Mouse (Mus musculus) adrenal gland, adult (tissue): ENCODE data around the gene Hrg.
"Not testable (repeated sequence)": the region's sequence is repeated elsewhere in the genome, so short reads cannot be mapped to it uniquely, and the experiment has no call there.

ENCODE experiments used
- DNase-seq, 2 experiments: peaks; one replicate each; pipeline ENCODE4 v3.0.0; 2022 to 2023; ENCODE audit warnings: low spot score in 1 of 2; ENCODE audit not compliant: inconsistent age in 2 of 2

The Hrg gene

DNA sequence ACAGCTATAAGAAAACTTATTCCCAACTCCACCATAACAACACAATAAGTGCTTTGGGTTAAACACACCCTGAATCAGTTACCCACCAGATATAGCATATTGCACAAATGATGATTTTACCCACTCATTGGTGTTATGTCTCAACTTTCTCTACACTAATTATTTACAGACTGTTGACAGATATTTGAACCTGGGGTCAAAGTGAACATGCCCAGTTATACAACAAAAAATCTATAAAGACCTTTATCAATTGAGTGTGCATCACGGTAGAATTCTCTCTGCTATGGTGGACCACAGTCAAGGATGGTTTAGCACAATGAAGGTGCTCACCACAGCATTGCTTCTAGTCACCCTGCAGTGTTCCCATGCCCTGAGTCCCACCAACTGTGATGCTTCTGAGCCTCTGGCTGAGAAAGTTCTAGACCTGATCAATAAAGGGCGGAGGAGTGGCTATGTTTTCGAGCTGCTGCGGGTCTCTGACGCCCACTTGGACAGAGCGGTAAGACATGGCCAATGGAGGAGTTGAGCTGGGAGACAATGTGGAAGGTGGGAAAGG, at the start of gene Hrg:
TSS of gene Hrg (plus strand) at position 233 of the 556 bp plus-strand sequence.
- DNase-seq = no peak

DNA sequence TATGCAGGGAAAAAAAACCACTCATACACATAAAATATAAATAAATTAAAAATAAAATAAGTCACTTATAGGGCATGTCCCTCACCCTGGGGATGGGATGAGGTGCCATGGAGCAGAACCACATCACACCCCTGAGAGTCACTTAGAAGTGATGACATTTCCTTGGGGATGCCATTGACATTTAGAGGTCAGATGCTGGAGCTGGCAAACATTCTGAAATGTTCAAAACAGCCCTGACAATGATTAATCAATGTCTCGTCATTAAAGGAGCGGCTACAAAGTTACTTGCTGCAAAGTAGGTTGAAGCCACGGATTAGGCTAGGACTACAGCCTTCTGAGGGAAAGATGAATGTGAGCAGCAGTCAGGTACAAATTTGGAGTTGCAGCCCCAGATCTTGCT, 49.5 kb upstream of the Hrg start:
- peak in 1 of 2 experiments; percentile 79 for DNase-seq

DNA sequence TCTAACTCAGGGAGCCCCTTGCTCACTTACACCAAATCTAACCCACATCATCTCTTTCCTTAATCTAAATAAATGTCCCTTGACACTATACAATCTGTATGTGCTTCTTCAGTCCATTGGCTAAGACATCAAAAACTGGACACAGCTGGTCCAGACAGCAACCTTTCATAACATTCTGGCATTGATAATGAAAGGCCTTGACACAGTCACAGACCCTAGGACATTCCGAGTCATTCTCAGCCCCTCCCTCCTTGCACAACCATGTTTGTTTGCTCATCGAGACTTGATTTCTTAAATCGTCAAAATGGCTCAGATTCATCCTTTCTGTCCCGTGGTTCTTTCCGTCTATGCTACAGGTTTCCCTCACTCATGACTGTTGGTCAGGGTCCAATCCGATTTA, 41.6 kb upstream of the Hrg start:
- DNase-seq = peak in 1 of 2 experiments; percentile 61

DNA sequence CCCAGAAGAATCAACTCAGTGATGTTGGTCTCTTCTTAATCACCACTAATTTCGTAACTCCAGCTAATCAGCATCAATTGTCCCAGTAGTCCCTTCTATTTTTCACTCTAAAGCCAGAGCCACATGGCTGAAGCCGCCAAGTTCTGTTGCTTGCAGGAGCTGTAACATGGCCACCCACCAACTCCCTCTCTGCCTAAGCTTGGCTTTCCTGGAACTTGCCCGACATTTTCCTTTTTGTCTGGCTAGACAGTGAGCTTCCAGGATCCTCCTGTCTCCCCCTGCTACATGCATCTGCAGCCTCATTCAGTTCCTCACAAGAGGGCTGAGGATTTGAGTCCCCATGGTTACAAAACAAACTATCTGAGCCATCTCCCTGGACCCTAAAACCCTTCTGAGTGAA, 38.9 kb upstream of the Hrg start:
- no peak for DNase-seq

DNA sequence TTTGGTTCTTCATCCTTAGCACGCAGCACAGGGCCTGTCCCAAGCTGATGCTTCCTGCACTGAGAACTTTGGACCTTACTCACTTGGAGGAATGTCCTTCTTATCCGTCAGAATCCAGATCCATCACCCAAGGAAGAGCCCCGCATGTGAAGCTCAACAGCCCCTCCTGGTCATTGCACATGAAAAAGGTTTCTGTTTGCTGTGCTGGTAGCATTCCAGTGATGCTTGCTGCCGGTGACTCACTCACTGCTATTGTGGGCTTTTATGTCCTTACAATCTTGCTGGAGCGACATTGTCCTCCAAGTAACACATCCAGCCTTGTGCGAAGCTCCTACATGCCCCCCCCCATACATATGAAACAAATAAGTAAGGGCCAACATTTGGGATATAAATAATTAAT, 38.0 kb upstream of the Hrg start:
- no peak for DNase-seq

DNA sequence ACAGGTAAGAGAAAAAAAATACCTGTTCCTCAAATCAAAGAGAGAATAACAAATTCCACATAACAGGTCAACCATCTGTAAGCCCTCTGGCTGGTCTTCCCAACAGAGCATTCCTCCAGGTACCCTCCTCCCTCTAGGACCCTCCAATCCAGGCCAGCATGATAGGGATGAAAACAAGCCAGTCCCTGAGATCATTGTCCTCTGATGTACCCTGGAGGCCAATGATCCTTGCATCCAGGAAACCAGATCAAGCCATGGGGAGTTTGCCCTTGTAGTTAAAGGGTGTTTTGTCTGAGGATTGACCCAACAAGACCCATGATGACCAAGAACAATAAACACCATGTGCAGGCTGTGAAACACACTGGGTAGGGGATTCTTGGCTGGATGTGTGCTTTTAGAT, 36.6 kb upstream of the Hrg start:
- no peak for DNase-seq

DNA sequence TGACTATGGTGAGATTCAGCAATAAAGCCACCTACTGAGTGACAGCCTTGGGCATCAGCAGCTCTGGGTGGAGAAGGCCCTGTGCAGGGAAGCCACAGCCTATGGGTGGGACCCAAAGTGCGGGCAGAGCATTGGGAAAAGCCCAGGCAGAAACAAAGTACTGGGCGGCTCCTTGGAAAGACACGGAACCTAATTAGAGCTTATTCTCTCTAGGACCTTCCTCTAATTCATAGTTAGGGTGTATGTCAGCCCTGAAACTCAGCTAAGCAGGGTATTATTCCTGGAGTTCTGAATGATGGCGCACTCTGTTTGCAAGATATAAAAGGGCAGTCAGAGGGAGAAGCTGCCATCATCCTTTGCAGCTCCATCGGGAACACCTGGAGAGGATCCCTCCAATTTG, 32.8 kb upstream of the Hrg start, which contains the start of gene Fetub:
TSS of gene Fetub (plus strand) at position 301 of the 400 bp plus-strand sequence.
- DNase-seq = no peak

DNA sequence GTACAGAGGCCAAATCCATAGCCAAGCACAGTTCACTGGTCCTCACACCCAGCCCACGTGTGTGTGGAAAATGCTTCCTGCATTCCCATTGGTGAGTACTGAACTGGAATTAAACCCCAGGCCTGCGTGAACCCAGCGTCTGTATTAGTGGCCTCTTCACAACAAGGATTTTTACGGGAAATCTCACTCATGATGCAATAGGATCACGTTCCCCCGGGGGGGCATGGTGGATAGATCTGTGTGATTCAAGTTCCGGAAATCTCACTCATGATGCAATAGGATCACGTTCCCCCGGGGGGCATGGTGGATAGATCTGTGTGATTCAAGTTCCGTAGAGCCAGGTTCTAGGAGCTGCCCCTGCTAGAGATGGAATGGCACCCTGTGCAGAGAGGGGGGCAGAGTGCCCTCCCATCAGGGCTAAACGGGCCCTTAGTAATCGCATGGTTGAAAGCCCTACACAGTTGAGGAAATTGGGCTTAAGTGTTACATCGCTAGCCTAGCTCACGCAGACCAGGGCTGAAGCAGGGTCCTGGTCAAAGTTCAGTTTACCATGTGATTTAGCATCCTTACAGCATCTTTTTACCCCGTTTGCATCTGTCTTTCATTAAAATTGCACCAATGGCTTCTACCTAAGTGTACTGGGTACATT, 32.1 kb upstream of the Hrg start:
- DNase-seq = no peak

DNA sequence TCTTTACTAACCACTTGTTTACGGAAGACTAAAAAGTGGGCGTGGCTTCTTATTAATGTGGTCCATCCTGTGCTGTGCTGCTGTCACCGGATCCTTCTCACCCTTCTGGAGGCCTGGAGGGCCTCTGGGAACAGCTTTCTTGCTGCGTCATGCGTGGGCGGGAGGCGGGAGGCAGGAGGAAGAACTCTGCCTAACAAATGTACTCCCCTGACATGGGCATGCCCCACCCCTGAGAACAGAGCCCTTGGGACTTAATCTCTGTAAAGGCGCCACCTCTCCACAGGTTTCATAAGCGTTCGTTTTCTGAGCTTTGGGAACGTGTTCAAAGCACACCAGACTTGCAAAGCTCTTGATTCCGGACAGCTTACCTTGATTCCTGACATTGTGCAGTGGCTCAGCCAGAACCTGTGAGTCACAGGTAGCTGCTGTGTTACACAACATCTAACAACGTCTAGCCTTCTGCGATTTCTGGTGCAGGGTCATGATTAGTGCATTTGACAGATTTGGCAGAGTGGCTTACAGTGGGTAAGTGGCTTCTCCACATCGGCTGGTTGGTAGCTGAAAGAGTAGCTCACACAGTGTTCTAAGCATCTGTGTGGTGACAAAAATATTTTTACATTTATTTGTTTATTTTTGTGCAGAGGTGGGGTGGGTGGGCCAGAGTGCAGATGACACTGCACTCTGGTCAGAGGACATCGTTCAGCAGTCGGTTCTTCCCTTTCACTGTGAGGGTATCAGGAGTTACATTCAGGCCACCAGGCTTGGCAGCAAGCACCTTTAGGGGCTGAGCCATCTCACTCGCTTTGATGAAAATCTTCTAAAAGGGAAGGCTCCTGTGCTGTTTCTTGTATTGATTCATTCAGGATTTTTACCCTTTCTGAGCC, 30.7 kb upstream of the Hrg start:
- peak; percentile 54 to 78 for DNase-seq

DNA sequence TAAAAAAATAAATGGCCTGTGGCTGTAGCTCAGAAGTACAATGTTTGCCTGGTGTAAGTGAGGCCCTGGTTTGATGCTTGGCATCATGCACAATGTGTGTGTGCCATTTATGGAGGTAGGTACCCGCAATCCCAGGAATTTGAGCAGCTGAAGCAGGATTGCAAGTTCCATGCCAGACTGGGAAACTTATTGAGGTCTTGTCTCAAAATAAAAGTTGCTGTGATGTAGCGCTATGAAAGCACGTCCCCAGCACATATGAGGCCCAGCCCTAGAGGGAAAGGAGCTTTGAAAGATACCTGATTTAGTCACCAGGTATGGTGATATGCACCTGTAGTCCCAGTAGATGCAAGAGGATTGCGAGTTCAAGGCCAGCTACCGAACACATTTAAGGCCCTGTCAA, 29.1 kb upstream of the Hrg start:
- DNase-seq = no peak

DNA sequence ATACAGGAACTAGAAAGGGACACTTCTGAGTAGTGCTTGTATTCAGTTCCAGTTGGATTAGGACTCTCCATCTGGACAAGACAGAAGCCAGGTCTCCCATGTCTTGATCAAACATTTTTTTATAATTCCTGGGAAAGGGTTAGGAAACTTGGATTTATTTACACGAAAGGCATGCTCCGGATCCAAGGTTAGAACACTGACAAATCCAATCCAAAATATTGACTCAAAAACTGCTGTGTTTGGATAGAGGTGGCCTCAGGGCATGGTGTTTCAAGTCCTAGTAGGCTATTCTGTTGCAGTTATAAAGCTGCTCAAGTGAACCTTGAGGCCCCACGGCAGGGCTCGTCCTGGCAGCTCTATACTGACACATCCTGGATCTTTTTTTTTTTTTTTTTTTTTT, 28.4 kb upstream of the Hrg start:
- DNase-seq = no peak

DNA sequence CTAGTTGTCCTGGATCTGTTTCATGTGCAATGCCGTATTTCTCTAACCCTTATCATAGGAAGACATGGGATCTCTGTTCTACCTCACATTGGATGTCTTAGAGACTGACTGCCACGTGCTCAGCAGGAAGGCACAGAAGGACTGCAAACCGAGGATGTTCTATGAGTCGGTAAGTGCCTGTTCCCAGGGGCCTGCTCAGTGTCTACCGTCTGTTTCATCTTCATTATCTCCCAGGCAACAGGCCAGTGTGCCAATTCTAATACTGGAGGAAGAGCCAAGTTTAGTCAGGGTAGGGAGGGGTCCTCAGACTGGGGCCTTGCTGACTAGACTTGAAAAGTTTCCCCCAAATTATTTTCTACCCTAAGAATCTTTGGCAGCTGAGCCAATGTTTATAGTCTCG, 21.3 kb upstream of the Hrg start:
- no peak for DNase-seq

DNA sequence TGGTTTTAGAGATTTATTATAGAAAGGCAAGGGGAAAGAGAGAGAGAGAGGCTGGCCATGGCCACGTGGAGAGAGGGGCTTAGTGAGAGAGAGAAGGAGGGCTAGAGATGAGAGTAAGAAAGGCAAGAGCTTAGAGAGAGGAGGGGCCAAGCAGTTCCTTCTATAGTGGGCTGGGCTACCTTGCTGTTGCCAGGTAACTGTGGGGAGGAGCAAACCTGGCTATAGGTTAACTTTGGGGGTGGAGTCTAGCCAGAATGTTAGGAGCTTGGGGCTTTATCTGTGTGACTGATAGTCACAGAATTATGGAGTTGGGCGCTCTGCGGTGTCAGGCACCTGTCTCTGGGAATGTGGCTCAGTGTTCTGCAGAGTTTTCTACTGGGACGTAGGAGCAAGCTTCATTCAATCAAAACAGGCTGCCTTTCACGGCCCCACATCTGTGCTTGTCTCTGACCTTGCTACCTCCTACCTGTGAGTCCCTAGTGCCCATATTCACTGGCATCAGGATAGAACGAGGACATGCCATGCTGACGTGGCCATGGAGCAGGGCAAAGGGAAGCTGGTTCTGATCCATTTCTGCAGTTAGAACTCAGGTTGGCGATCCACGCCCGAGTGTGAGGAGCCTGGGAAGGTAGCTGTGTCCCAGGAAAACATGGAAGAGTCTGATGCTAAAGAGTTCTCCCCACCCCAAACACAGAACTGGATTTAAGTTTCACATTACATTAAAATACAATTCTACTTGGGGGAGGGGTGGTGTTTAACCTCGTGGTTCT, 19.3 kb upstream of the Hrg start:
- DNase-seq = no peak

DNA sequence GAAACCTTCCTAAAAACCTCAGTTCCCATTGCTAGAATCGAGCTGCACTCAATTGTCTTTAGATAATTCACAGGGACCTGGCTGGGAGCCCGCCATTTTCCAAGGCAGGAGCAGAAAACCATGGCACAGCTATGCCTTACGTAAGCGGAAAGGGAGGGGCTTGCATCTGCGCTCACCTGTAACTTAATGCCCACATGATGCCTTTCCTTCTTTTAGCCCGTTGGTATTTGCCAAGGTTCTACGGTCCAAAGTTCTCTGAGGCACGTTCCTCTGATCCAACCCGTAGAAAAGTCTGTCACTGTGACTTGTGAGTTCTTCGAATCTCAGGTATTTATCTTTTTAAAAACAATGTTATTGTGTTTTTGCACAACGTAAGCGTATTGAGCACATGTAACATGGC, 13.2 kb upstream of the Hrg start:
- DNase-seq = no peak

DNA sequence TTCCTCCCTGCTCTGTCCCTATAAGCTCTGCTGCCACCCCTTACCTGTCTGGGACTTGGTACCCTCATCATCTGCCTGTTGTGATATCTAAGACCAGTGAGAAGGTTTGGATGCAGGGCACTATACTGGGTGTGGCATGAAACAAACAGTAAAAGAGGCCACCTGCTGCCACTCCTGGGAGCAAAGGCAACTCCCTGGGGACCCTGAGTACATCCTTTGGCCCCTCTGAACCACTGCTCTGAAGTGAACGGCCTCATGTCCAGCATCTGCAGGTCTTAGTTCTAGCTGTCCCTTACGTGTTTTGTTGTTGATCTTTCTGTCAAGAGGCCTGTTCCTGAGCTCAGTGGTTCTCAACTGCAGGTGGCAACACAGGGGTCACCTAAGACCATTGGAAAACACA, 12.3 kb upstream of the Hrg start:
- DNase-seq = no peak

DNA sequence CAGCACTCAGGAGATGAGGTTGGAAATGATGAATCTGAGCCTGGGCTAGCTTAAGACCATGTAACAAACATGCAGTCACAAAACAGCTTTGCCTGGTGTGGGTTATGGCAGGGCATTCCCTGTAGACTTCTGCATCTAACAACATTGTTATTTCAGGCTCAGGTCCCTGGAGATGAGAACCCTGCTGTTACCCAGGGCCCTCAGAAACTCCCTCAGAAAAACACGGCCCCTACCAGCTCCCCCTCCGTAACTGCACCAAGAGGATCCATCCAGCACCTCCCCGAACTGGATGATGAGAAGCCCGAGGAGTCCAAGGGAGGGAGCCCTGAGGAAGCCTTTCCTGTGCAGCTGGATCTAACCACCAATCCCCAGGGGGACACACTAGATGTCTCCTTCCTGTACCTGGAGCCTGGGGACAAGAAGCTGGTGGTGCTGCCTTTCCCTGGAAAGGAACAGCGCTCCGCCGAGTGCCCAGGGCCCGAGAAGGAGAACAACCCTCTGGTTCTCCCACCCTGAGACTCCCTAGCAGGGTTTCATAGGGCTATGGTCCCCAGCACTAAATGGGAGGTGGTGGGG, 11.7 kb upstream of the Hrg start:
- DNase-seq = no peak

DNA sequence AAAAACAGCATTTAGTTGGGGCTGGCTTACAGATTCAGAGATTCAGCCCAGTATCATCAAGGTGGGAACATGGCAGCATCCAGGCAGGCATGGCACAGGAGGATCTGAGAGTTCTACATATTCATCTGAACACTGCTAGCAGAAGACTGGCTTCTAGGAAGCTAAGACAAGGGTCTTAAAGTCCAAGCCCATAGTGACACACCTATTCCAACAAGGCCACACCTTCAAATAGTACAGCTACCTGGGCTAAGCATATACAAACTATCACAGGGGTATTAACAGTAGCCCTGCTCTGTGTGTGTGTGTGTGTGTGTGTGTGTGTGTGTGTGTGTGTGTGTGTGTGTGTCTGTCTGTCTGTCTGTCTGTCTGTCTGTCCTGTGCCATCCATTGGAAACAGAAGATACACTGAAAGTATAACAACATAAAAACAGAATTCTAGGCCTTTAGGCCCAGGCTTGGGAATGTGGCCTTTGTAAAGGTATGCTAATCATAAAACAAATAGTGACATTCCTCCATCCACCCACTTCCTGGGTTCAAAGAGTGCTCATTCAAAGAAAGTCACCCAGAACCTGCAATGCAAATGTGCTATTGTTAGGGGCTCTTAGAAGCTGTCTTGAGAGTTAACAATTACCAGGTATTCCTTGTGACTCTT, 8.9 kb upstream of the Hrg start:
- DNase-seq = not testable (repeated sequence)

DNA sequence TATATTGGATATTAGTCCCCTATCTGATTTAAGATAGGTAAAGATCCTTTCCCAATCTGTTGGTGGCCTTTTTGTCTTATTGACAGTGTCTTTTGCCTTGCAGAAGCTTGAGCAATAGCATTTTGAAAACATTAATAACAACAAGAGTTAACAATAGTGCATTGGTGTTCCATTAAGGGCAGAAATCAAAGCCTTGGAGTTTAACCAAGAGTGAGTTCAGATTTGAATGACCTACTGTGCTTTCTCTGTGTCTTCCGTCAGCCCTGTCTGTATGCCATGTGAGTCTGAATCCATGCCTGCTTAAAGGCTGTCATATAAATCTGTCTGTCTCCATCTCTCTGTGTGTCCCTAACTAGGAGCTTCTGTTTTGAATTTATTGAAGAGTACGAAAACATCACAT, 3.5 kb upstream of the Hrg start:
- DNase-seq = no peak

DNA sequence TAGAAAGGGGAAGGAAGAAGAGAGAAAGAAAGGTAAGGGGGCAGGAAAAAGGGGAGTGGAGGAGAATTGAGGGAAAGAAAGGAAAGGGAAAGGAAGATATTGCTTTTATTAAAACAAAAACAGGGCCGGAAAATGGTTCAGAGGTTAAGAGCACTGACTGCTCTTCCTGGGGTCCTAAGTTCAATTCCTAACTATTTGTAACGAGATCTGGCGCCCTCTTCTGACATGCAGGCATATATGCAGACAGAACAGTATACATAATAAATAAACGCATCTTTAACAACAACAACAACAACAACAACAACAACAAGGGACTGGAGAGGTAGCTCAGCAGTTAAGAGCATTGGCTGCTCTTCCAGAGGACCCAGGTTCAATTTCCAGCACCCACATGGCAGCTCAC, 2.2 kb downstream of the Hrg start:
- DNase-seq = peak in 1 of 2 experiments; percentile 39

DNA sequence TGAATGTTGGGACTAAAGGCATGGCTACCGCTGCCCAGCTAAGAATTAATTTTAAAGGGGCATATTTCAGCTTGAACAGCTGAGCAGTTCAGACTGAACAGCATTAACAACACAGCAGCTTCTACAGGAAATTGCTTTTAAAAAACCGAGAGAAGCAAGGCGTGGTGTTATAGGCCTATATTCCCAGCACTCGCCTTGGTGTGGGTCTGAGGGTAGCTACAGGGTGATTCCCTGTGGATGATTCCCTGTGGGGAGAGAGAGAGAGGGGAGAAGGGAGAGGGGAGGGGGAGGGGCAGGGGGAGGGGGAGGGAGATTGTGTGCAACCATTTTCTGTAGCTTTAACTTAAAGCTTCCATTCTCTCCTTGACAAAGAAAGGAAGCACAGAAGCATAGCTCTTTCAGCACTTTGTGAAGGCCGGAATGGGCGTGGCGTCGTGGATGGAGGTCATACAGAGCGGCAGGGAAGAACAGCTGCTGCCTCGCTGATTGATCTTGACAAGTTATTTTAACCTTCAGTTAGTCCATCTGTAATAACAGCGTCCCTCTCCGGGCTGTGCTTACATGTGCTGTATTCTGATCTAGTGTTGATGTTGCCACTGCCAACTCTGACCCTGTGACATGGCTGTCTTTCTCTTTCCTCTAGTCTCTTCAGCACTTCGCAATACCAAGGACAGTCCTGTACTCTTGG, 4.7 kb downstream of the Hrg start:
- peak; percentile 53 to 85 for DNase-seq
